Mouse (Mus musculus): ENCODE measurements around the gene Snrpf. TPM values are rescaled to one million over a fixed set of nuclear protein-coding genes. Genes with fewer than 3 reads are reported as not detected.
A peak's percentile ranks its signal among the peaks of the same experiment; 100 is the strongest.

Gene Snrpf
- total and polyA plus RNA-seq, 2 experiments from 2014 or later, result 13.7 to 59.4 TPM

DNA sequence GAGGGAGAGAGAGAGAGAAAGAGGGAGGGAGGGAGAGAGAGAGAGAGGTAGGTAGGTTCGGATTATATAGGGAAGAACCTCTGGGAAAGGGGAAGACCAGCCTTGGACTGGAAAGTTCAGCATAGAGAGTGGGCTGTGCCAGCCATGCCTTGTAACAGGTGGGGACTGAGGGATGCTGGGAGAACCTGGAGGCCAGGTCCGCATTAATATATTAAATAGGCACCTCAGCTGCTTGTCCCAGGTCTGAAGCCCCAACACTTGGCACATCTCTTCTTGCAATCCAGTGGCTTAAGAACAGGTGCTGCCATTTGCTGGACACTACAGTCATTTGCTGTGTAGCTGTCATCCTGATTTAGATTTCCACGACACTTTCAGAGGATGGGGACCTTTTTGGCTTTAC lies 7.1 kb upstream of the Snrpf start:
- H3K36me3 ChIP-seq (replicated peaks; ENCODE audit: control insufficient read depth, insufficient read depth, low read length), result no peaks in the 10 kb centered on the region
- H3K27ac ChIP-seq (ENCODE audit: low read depth), result no peak overlapping the region
- DNase-seq (ENCODE audit: low spot score) (no peak), ATAC-seq (ENCODE audit: insufficient read depth, low read depth) (no peak)
- no peak for TF ChIP-seq CTCF (IDR thresholded peaks at IDR 0.05; ENCODE audit: low read depth)
- TF ChIP-seq EP300 (IDR thresholded peaks at IDR 0.05; ENCODE audit: low read depth), result no peak
- no peaks in the 10 kb centered on the region for H3K9me3 ChIP-seq (replicated peaks; ENCODE audit: control insufficient read depth, low read length)
- H3K4me2 ChIP-seq (ENCODE audit: low read depth, low read length), result no peak overlapping the region
- no peak overlapping the region for H3K4me3 ChIP-seq (ENCODE audit: low read depth, low read length)
- H3K4me1 ChIP-seq (ENCODE audit: control insufficient read depth, insufficient read depth), result no peaks in the 10 kb centered on the region
- H3K27me3 ChIP-seq (ENCODE audit: control insufficient read depth, insufficient read depth, low read length), result no peaks in the 10 kb centered on the region
- H3K9ac ChIP-seq (replicated peaks; ENCODE audit: low read depth, low read length), result no peak overlapping the region
- WGBS, result 76% methylated on average over 3 of the region's 3 CpGs

DNA sequence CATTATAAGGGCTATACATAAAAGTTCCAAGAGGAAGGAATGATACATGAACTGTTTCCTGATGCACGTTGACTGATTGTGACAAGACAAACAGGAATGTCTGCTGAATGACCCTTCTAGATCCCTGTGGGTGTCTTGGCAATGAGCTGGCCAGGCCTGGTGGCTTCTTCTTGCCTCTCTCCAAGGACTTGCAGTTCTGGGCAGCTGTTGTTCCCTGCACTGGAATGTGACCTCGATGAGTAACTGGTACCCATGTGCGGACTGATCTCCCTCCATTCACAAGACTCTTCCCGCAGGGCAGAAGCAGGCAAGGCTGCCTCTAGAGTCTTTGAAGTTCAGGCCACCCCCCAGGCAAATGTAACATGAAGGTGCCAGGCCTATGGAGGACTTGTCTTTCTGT lies 6.3 kb upstream of the Snrpf start:
- TF ChIP-seq CTCF (IDR thresholded peaks at IDR 0.05; ENCODE audit: low read depth) (no peak), EP300 (IDR thresholded peaks at IDR 0.05; ENCODE audit: low read depth) (no peak)
- Histone ChIP-seq H3K4me3 (ENCODE audit: low read depth, low read length) (no peak overlapping the region), H3K4me1 (ENCODE audit: control insufficient read depth, insufficient read depth) (no peaks in the 10 kb centered on the region), H3K4me2 (ENCODE audit: low read depth, low read length) (no peak overlapping the region), H3K27me3 (ENCODE audit: control insufficient read depth, insufficient read depth, low read length) (no peaks in the 10 kb centered on the region), H3K9ac (replicated peaks; ENCODE audit: low read depth, low read length) (no peak overlapping the region), H3K36me3 (replicated peaks; ENCODE audit: control insufficient read depth, insufficient read depth, low read length) (no peaks in the 10 kb centered on the region), H3K9me3 (replicated peaks; ENCODE audit: control insufficient read depth, low read length) (no peaks in the 10 kb centered on the region), H3K27ac (ENCODE audit: low read depth) (no peak overlapping the region)
- ATAC-seq (ENCODE audit: insufficient read depth, low read depth) (no peak), DNase-seq (ENCODE audit: low spot score) (no peak)
- WGBS, result 55% methylated on average over 4 of the region's 4 CpGs

DNA sequence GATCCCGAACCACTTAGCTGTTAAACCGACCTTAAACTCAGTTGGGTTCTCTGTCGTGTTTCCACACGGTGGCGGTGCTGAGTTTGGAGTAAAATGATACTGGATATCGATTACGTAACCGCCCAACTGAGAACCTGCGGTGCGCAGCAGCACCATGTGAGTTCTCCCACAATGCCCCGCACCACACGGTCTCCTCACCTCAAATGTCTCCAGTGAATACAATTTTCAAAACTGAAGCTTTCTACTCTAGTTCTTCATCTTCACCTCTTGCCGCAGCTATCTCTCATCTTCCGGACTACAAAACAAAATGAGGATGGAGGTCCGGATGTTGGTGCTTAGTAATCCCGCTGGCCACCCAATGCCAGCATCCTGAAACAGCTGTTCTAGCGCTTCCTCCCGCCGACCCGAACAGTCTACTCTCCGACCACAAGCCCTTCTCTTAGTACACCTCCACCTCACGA lies 4.5 kb upstream of the Snrpf start:
- ATAC-seq (ENCODE audit: insufficient read depth, low read depth) (peak; percentile 28; the same call in 1 of the 2 replicates), DNase-seq (ENCODE audit: low spot score) (peak; percentile 80)
- no peaks in the 10 kb centered on the region for H3K4me1 ChIP-seq (ENCODE audit: control insufficient read depth, insufficient read depth)
- TF ChIP-seq CTCF (IDR thresholded peaks at IDR 0.05; ENCODE audit: low read depth) (peak; percentile 78), EP300 (IDR thresholded peaks at IDR 0.05; ENCODE audit: low read depth) (no peak)
- H3K9ac ChIP-seq (replicated peaks; ENCODE audit: low read depth, low read length), result no peak overlapping the region; the same call in 1 of the 2 replicates
- no peak overlapping the region for H3K27ac ChIP-seq (ENCODE audit: low read depth)
- H3K27me3 ChIP-seq (ENCODE audit: control insufficient read depth, insufficient read depth, low read length), result no peaks in the 10 kb centered on the region
- WGBS, result 3% methylated on average over 22 of the region's 22 CpGs
- peak overlapping the region; percentile 64 for H3K4me2 ChIP-seq (ENCODE audit: low read depth, low read length)
- peak overlapping the region; percentile 38 for H3K4me3 ChIP-seq (ENCODE audit: low read depth, low read length)
- no peaks in the 10 kb centered on the region for H3K9me3 ChIP-seq (replicated peaks; ENCODE audit: control insufficient read depth, low read length)
- no peaks in the 10 kb centered on the region for H3K36me3 ChIP-seq (replicated peaks; ENCODE audit: control insufficient read depth, insufficient read depth, low read length)

DNA sequence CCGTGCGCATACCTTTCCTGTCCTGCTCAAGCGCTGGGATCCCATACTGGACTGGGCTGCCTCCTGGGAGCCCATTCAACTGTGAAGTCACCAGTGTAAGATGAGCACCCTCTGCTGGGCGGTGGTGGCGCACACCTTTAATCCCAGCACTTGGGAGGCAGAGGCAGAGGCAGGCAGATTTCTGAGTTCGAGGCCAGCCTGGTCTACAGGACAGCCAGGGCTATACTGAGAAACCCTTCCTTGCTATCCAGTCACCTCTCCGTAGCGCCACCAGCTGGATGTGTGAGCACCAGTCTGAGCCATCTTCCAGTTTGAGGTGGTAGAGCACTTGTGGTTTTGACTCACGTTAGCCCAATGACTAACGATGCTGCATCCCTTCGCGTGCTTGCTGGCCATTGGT lies 3.0 kb upstream of the Snrpf start:
- no peaks in the 10 kb centered on the region for H3K27me3 ChIP-seq (ENCODE audit: control insufficient read depth, insufficient read depth, low read length)
- 56% methylated on average over 12 of the region's 12 CpGs for WGBS
- ATAC-seq (ENCODE audit: insufficient read depth, low read depth), result no peak
- H3K4me3 ChIP-seq (ENCODE audit: low read depth, low read length), result no peak overlapping the region
- H3K36me3 ChIP-seq (replicated peaks; ENCODE audit: control insufficient read depth, insufficient read depth, low read length), result no peaks in the 10 kb centered on the region
- H3K9me3 ChIP-seq (replicated peaks; ENCODE audit: control insufficient read depth, low read length), result no peaks in the 10 kb centered on the region
- no peak overlapping the region for H3K9ac ChIP-seq (replicated peaks; ENCODE audit: low read depth, low read length)
- no peak for DNase-seq (ENCODE audit: low spot score)
- TF ChIP-seq CTCF (IDR thresholded peaks at IDR 0.05; ENCODE audit: low read depth), result peak; percentile 26; the same call in 1 of the 2 replicates
- TF ChIP-seq EP300 (IDR thresholded peaks at IDR 0.05; ENCODE audit: low read depth), result no peak
- H3K4me2 ChIP-seq (ENCODE audit: low read depth, low read length), result no peak overlapping the region
- H3K4me1 ChIP-seq (ENCODE audit: control insufficient read depth, insufficient read depth), result peaks cover 8% of the 10 kb centered on the region; the same call in 1 of the 2 replicates
- H3K27ac ChIP-seq (ENCODE audit: low read depth), result no peak overlapping the region

DNA sequence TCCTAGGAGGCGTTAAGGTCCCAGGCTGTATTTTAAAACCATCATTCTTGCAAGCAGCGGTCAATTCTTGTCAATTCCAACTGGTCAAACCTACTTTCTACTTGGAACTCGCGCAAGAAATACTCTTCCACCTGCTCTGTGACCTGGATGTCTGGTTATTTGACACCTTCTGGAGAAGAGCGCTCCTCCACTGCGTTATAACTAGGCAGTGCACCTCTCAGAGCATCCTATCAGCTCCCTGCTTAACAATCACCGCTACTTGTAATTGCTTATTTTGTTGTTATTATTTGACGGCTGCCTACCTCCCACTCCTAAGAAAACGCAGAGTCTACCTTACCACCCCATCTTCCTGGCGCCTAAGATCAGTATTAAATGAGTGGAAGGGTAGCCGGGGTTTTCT lies 710 bp downstream of the Snrpf start:
- Histone ChIP-seq H3K4me1 (ENCODE audit: control insufficient read depth, insufficient read depth) (peaks cover 8% of the 10 kb centered on the region; the same call in 1 of the 2 replicates), H3K9ac (replicated peaks; ENCODE audit: low read depth, low read length) (peak overlapping the region; percentile 74), H3K27ac (ENCODE audit: low read depth) (peak overlapping the region; percentile 70), H3K27me3 (ENCODE audit: control insufficient read depth, insufficient read depth, low read length) (no peaks in the 10 kb centered on the region), H3K4me3 (ENCODE audit: low read depth, low read length) (peak overlapping the region; percentile 83), H3K36me3 (replicated peaks; ENCODE audit: control insufficient read depth, insufficient read depth, low read length) (peaks cover 18% of the 10 kb centered on the region), H3K4me2 (ENCODE audit: low read depth, low read length) (peak overlapping the region; percentile 71), H3K9me3 (replicated peaks; ENCODE audit: control insufficient read depth, low read length) (no peaks in the 10 kb centered on the region)
- ATAC-seq (ENCODE audit: insufficient read depth, low read depth), result no peak; the same call in 1 of the 2 replicates
- WGBS, result 2% methylated on average over 11 of the region's 11 CpGs
- no peak for TF ChIP-seq EP300 (IDR thresholded peaks at IDR 0.05; ENCODE audit: low read depth)
- no peak for TF ChIP-seq CTCF (IDR thresholded peaks at IDR 0.05; ENCODE audit: low read depth)
- no peak for DNase-seq (ENCODE audit: low spot score)

DNA sequence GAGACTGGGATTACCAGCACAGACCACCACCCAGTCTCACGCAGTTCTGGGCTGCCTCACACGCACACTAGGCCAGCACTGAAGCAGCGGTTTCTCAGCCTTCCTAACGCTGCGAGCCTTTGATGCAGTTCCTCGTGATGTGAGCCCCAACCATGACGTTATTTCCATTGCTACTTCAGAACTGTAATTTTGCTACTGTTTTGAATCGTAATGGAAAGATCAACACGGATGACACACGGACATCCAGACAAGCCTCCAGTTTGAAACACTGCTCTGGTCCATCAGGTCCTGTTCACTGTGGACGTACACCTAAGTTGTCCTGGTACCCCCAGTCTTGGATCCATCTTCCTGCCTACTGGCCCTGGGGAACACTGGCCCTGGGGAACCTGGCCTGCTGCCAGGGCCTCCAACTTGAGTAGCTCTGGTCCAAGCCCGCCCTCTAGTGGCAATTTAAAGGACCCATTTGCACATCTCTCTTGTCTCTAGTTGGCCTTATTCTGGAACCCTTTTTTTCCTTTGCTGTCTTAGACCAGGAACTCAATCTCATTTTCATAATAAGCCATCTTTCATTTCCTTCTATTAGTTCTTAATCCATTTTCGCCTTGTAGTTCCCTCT lies 12.1 kb downstream of the Snrpf start:
- H3K27ac ChIP-seq (ENCODE audit: low read depth), result no peak overlapping the region
- H3K4me3 ChIP-seq (ENCODE audit: low read depth, low read length), result no peak overlapping the region
- H3K36me3 ChIP-seq (replicated peaks; ENCODE audit: control insufficient read depth, insufficient read depth, low read length), result peaks cover 2% of the 10 kb centered on the region
- TF ChIP-seq CTCF (IDR thresholded peaks at IDR 0.05; ENCODE audit: low read depth) (peak; percentile 83), EP300 (IDR thresholded peaks at IDR 0.05; ENCODE audit: low read depth) (no peak)
- H3K4me2 ChIP-seq (ENCODE audit: low read depth, low read length), result no peak overlapping the region
- H3K4me1 ChIP-seq (ENCODE audit: control insufficient read depth, insufficient read depth), result no peaks in the 10 kb centered on the region
- peak; percentile 74 for DNase-seq (ENCODE audit: low spot score)
- H3K9me3 ChIP-seq (replicated peaks; ENCODE audit: control insufficient read depth, low read length), result no peaks in the 10 kb centered on the region
- no peaks in the 10 kb centered on the region for H3K27me3 ChIP-seq (ENCODE audit: control insufficient read depth, insufficient read depth, low read length)
- ATAC-seq (ENCODE audit: insufficient read depth, low read depth), result peak; percentile 27; the same call in 1 of the 2 replicates
- no peak overlapping the region for H3K9ac ChIP-seq (replicated peaks; ENCODE audit: low read depth, low read length)
- 56% methylated on average over 13 of the region's 13 CpGs for WGBS

All from heart, postnatal 0 days (tissue).